Mouse (Mus musculus) erythroblast, adult 5-6 weeks (primary cell): ENCODE measurements around the gene Arg2. TPM values are rescaled to one million over a fixed set of nuclear protein-coding genes. Genes with fewer than 3 reads are reported as not detected.

Experiments
- ATAC-seq: replicated peaks from 2 replicates; pipeline ENCODE4 v1.8.0; 2016; ENCODE audit warnings: moderate number of reproducible peaks, mild to moderate bottlenecking, moderate TSS enrichment, inconsistent platforms; ENCODE audit not compliant: poor library complexity, low FRiP score, severe bottlenecking
- total RNA-seq, 2 experiments: library from RNA; stranded (forward) in 1 of 2; stranded (reverse) in 1 of 2; fragments of 150-400 nt in 1 of 2; fragments of 200-764, 138-1000 nt in 1 of 2; gene quantifications; 2 replicates each; pipeline versions ENCODE4 v1.2.3 to v1.2.4; 2015 to 2017; ENCODE audit warnings: low replicate concordance in 2 of 2

Gene Arg2
- total RNA-seq (2015; ENCODE audit: low replicate concordance) = 0.77 and 2.3 TPM in 2 replicates
- 0.43 and 1.1 TPM in 2 replicates for total RNA-seq (2017; ENCODE audit: low replicate concordance)

GRCm38 (mm10) chr12:79130299-79131177, at the start of gene Arg2:
Gene Arg2, plus strand, starts transcription at chr12:79130777.
- ATAC-seq = peak; percentile 85

DNA sequence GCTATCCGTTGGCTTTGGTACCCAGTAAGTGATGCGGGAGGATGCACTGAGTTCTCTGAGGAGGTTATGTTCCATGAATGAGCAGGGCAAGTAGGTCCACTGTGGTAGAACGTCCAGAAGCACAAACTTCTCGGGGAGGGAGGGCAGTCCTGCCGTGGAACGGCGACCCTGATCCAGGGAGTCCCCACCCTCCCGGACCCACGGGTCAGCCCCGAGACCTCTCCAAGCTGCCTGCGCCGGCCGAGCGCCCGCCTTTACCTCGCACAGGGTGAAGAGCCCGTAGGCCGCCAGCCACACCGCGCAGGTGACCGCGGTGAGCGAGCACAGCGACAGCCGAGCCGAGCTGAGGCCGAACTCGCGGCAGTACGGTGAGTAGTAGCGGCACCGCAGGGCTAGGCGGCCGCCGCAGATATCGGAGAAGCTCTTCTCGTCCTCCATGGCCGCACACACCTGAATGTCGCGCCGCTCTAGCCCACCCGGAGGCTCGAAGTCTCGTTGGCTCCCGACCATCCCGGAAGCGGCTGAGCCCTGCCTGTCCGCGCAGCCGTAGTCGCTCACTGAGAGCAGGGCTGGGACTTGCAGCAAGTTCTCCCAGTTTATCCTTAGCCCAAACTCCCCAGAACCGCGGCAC, 41.3 kb upstream of the Arg2 start, which contains the start of gene Pigh:
TSS of gene Pigh (minus strand) at position 470 of the 631 bp plus-strand sequence.
- ATAC-seq = peak; percentile 93

DNA sequence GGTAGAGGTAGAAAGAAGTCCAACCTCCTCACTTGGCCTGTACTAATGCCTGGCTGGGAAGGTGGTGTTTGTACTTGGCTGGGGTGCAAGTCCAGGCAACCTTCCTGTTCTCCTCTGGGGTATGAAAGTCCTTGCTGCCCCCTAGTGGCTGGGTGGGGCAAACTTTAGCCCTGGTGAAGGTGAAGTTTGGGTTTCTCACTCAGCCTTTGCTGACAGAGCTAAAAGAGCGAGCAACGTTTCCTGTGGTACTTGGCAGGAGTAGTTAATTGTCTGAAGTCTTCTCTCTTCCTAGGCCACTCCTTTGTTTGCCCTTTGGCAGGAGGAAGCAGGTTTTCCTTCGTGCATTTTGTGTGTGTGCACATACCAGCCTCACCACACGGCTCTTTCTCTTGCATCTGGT, 38.0 kb upstream of the Arg2 start:
- ATAC-seq = no peak

- ATAC-seq = no peak
These were observed 33.3 kb upstream of the Arg2 start for GRCm38 (mm10) chr12:79097106-79097752.

- no peak for ATAC-seq
These were observed 26.8 kb upstream of the Arg2 start for GRCm38 (mm10) chr12:79103773-79104172.

DNA sequence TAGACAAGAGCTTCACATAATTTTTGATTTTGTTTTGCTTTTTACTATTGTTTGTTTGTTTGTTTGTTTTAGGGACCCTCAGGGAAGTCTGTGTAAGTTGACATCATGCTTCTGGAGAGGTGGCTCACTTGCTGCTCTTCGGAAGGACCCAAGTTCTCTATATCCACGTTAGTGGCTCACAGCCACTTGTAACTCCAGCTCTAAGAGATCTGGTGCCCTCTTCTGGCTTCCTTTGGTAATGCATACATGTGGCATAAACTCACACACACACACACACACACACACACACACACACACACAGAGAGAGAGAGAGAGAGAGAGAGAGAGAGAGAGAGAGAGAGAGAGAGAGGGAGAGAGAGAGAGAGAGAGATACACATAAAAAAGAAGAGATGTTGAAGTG, 26.0 kb upstream of the Arg2 start:
- no peak for ATAC-seq

GRCm38 (mm10) chr12:79105312-79105711, 25.3 kb upstream of the Arg2 start:
- no peak for ATAC-seq

DNA sequence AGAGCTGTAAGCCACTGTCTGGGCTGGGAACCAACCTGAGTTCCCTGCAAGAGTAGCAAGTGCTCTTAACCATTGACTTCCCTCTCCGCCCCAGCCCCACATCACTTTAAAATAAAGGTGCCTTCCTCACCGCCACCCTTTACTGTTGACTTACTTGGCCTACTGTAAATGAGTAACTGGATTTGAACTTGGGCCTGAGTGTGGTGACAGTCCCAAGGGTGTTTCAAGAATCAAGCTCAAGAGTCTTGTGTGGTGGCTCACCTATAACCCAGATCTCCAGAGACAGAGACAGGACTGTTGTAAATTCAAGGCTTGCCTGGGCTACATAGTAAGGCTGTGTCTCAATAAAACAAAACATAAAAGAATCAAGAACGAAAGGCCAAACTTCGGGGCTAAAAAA, 11.6 kb upstream of the Arg2 start:
- no peak for ATAC-seq

- no peak for ATAC-seq
These were observed 7.8 kb upstream of the Arg2 start for GRCm38 (mm10) chr12:79122820-79123219.

GRCm38 (mm10) chr12:79131178-79131675, 650 bp downstream of the Arg2 start:
- no peak for ATAC-seq

GRCm38 (mm10) chr12:79131706-79132460, 1.3 kb downstream of the Arg2 start:
- no peak for ATAC-seq

GRCm38 (mm10) chr12:79134676-79135075, 4.1 kb downstream of the Arg2 start:
- ATAC-seq = no peak

DNA sequence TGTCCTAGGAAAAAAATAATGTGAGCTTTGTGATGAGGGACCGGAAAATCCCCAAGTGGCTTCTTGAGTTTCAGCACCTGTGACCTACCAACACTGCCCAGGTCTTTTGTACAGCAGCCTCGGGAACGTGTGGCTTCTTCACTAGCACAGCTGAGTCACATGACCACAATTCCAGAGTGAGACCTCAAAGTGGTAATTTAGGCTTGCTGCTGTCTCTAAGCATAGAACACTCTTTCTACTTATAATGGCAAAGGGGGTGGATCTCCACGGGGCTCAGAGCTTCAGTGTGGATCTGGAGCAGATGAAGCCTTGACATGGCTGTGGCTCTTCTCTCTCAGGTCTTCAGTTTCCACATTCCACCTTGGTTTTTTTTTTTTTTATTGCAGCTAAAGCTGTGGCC, 4.5 kb downstream of the Arg2 start:
- ATAC-seq = no peak

DNA sequence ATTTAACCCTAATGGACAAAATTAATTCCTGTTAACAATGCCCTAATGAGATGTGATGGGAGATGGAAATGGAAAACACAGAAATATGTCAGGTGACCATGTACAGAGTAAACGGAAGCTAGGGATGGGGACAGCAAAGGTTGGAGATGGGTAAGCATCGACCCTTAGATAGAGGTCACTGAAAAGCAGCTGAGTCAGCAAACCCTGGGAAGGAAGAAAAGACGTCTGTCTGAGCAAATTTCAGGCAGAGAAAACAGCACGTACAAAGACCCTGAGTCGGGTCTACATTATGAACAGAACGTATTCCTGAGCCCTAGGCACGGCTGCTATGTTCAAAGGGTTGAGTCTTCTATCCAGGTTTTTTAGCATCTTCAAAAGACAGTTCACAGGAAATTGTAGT, 6.4 kb downstream of the Arg2 start:
- ATAC-seq = no peak

- ATAC-seq = no peak
These were observed 8.4 kb downstream of the Arg2 start for GRCm38 (mm10) chr12:79138999-79139398.

DNA sequence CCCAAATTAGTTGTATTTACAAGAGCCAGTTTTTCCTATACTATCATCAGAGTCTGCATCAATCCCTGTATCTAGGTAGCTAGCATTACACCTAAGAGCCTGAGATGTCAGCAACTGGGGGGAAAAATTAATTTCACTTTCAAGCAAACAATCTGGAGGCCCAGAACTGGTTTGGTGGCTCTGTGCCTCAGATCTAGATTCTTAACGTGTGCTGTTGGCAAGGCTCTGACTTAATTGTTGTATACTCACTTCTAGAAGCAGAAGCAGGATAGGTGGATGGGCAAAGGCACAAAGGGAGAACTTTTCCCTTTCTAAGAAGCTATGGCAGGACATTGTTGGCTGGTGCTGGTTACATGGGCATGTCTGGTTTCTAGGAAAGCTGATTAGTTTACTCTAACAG, 8.8 kb downstream of the Arg2 start:
- no peak for ATAC-seq

DNA sequence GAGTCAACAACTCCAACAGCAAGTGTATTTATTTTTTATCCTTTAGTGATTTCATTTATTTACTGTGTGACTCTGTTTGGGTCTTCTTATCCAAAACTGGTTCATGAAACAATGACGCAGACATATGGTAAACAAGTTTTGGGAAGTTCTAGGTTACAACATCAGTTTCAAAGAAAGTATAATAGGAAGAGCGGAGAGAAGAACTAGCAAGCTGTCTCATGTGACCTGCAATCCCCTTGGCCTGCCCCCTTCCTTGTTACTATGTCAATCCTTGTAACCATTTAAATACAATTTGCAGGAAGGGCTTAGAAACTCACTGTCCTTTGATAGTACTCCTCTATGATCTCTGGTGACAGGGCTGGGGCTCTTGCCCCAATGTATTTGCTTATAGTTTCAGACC, 10.2 kb downstream of the Arg2 start:
- no peak for ATAC-seq

GRCm38 (mm10) chr12:79141384-79141783, 10.8 kb downstream of the Arg2 start:
- no peak for ATAC-seq

DNA sequence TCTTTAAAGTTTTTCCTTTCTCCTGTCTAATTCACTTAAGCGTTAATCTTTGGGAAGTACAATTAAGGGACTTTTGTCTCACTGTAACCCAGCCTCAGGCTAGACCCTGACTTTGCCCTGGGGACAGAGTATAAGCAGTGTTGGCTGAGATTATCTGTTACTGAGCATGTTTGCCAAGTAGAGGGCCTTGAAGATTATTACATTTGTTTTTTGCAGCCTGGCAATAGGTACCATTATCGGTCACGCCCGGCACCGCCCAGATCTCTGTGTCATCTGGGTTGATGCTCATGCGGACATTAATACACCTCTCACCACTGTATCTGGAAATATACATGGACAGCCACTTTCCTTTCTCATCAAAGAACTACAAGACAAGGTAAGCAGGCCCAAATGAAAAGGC, 19.1 kb downstream of the Arg2 start:
- no peak for ATAC-seq

GRCm38 (mm10) chr12:79162876-79163275, 32.3 kb downstream of the Arg2 start:
- no peak for ATAC-seq
